Mouse (Mus musculus): ENCODE data around the gene H2al1b. TPM values are rescaled to one million over a fixed set of nuclear protein-coding genes. Genes with fewer than 3 reads are reported as not detected.

H2al1b gene
- polyA plus RNA-seq (2015; fragmentation: Illumina TruSeq; extraction: RNeasy Lipid Tissue Mini Kit (QIAGEN cat#74804); ENCODE audit: insufficient read depth, low read depth, low replicate concordance) = not detected

GRCm38 (mm10) chrX:11302132-11302531, at the start of gene H2al1b:
Gene H2al1b, plus strand, starts transcription at chrX:11302432.

GRCm38 (mm10) chrX:11298957-11299356, 3.3 kb upstream of the H2al1b start, which contains the start of gene H2al1a:
Gene H2al1a, plus strand, starts transcription at chrX:11299257.

GRCm38 (mm10) chrX:11305355-11305754, 3.1 kb downstream of the H2al1b start, which contains the start of gene H2al1c:
Gene H2al1c, plus strand, starts transcription at chrX:11305655.

GRCm38 (mm10) chrX:11308524-11308923, 6.3 kb downstream of the H2al1b start, which contains the start of gene H2al1d:
Gene H2al1d, plus strand, starts transcription at chrX:11308824.

GRCm38 (mm10) chrX:11311634-11312033, 9.4 kb downstream of the H2al1b start, which contains the start of gene H2al1e:
Gene H2al1e, plus strand, starts transcription at chrX:11311934.

GRCm38 (mm10) chrX:11314858-11315257, 12.6 kb downstream of the H2al1b start, which contains the start of gene H2al1f:
Gene H2al1f, plus strand, starts transcription at chrX:11315158.

GRCm38 (mm10) chrX:11317956-11318355, 15.7 kb downstream of the H2al1b start, which contains the start of gene H2al1g:
Gene H2al1g, plus strand, starts transcription at chrX:11318256.

GRCm38 (mm10) chrX:11321192-11321591, 19.0 kb downstream of the H2al1b start, which contains the start of gene H2al1h:
Gene H2al1h, plus strand, starts transcription at chrX:11321492.

GRCm38 (mm10) chrX:11324359-11324758, 22.1 kb downstream of the H2al1b start, which contains the start of gene H2al1i:
Gene H2al1i, plus strand, starts transcription at chrX:11324659.

GRCm38 (mm10) chrX:11327522-11327921, 25.3 kb downstream of the H2al1b start, which contains the start of gene H2al1j:
Gene H2al1j, plus strand, starts transcription at chrX:11327822.

Other genes starting within 250 kb of the H2al1b start
- not detected for gene H2al1a, start 3.2 kb upstream of the H2al1b start, polyA plus RNA-seq (2015; fragmentation: Illumina TruSeq; extraction: RNeasy Lipid Tissue Mini Kit (QIAGEN cat#74804); ENCODE audit: insufficient read depth, low read depth, low replicate concordance)
- gene H2al1c, start 3.2 kb downstream of the H2al1b start, polyA plus RNA-seq (2015; fragmentation: Illumina TruSeq; extraction: RNeasy Lipid Tissue Mini Kit (QIAGEN cat#74804); ENCODE audit: insufficient read depth, low read depth, low replicate concordance) = not detected
- not detected for gene H2al1d, start 6.4 kb downstream of the H2al1b start, polyA plus RNA-seq (2015; fragmentation: Illumina TruSeq; extraction: RNeasy Lipid Tissue Mini Kit (QIAGEN cat#74804); ENCODE audit: insufficient read depth, low read depth, low replicate concordance)
- not detected for gene H2al1e, start 9.5 kb downstream of the H2al1b start, polyA plus RNA-seq (2015; fragmentation: Illumina TruSeq; extraction: RNeasy Lipid Tissue Mini Kit (QIAGEN cat#74804); ENCODE audit: insufficient read depth, low read depth, low replicate concordance)
- gene H2al1f, start 12.7 kb downstream of the H2al1b start, polyA plus RNA-seq (2015; fragmentation: Illumina TruSeq; extraction: RNeasy Lipid Tissue Mini Kit (QIAGEN cat#74804); ENCODE audit: insufficient read depth, low read depth, low replicate concordance) = not detected
- gene H2al1g, start 15.8 kb downstream of the H2al1b start, polyA plus RNA-seq (2015; fragmentation: Illumina TruSeq; extraction: RNeasy Lipid Tissue Mini Kit (QIAGEN cat#74804); ENCODE audit: insufficient read depth, low read depth, low replicate concordance) = not detected
- gene H2al1h, start 19.1 kb downstream of the H2al1b start, polyA plus RNA-seq (2015; fragmentation: Illumina TruSeq; extraction: RNeasy Lipid Tissue Mini Kit (QIAGEN cat#74804); ENCODE audit: insufficient read depth, low read depth, low replicate concordance) = not detected
- gene H2al1i, start 22.2 kb downstream of the H2al1b start, polyA plus RNA-seq (2015; fragmentation: Illumina TruSeq; extraction: RNeasy Lipid Tissue Mini Kit (QIAGEN cat#74804); ENCODE audit: insufficient read depth, low read depth, low replicate concordance) = not detected
- gene H2al1j, start 25.4 kb downstream of the H2al1b start, polyA plus RNA-seq (2015; fragmentation: Illumina TruSeq; extraction: RNeasy Lipid Tissue Mini Kit (QIAGEN cat#74804); ENCODE audit: insufficient read depth, low read depth, low replicate concordance) = not detected